Mouse (Mus musculus) MEL (cell line): ENCODE results near the gene Xrcc1. TPM values are rescaled to one million over a fixed set of nuclear protein-coding genes. Genes with fewer than 3 reads are reported as not detected.

ENCODE experiments used
- DNase-seq: peaks from one replicate; pipeline ENCODE4 v3.0.0; 2011; ENCODE audit warnings: low read depth, low spot score
- H3K27ac ChIP-seq: 2 replicates; pipeline ENCODE4 v1.5.1; 2012; ENCODE audit warnings: low read depth, mild to moderate bottlenecking, control low read depth, low read length, moderate library complexity; ENCODE audit not compliant: control insufficient read depth
- H3K27me3 ChIP-seq, 2 experiments: fragments of 150-350 bp in 1 of 2; sonication (generic) in 1 of 2; 2 replicates each; pipeline ENCODE4 v1.6.1; 2012; ENCODE audit warnings: low read length in 2 of 2, mild to moderate bottlenecking in 2 of 2, improper control_type of control experiment in 1 of 2, moderate library complexity in 1 of 2; ENCODE audit not compliant: insufficient read depth in 2 of 2, control insufficient read depth in 1 of 2
- H3K36me3 ChIP-seq, 2 experiments: 2 replicates each; pipeline ENCODE4 v1.6.1; 2012 to 2014; ENCODE audit warnings: low read length in 2 of 2, improper control_type of control experiment in 1 of 2, inconsistent platforms in 1 of 2, mild to moderate bottlenecking in 1 of 2; ENCODE audit not compliant: insufficient read depth in 2 of 2, control insufficient read depth in 1 of 2
- H3K4me1 ChIP-seq, 2 experiments: fragments of 150-350 bp in 1 of 2; sonication (generic) in 1 of 2; 2 replicates each; pipeline ENCODE4 v1.6.1; 2012; ENCODE audit warnings: low read length in 2 of 2, improper control_type of control experiment in 1 of 2, mild to moderate bottlenecking in 1 of 2; ENCODE audit not compliant: insufficient read depth in 2 of 2, control insufficient read depth in 1 of 2
- H3K4me3 ChIP-seq, 2 experiments: fragments of 150-350 bp in 1 of 2; sonication (generic) in 1 of 2; 2 replicates each; pipeline ENCODE4 v1.5.1; 2012; ENCODE audit warnings: low read depth in 2 of 2, low read length in 2 of 2, mild to moderate bottlenecking in 2 of 2, moderate library complexity in 2 of 2, control low read depth in 1 of 2, improper control_type of control experiment in 1 of 2; ENCODE audit not compliant: control insufficient read depth in 1 of 2, insufficient read depth in 1 of 2
- H3K79me2 ChIP-seq: 2 replicates; pipeline ENCODE4 v1.6.1; 2012; ENCODE audit warnings: mild to moderate bottlenecking, low read length, moderate library complexity; ENCODE audit not compliant: control insufficient read depth, poor library complexity, insufficient read depth
- H3K9ac ChIP-seq: 2 replicates; pipeline ENCODE4 v1.6.1; 2012; ENCODE audit warnings: low read depth, mild to moderate bottlenecking, control low read depth, low read length, moderate library complexity; ENCODE audit not compliant: control insufficient read depth, poor library complexity, severe bottlenecking
- H3K9me3 ChIP-seq: fragments of 150-350 bp; sonication (generic); replicated peaks from 2 replicates; pipeline ENCODE4 v1.6.1; 2012; ENCODE audit warnings: mild to moderate bottlenecking, low read length, improper control_type of control experiment, moderate library complexity; ENCODE audit not compliant: insufficient read depth
- BHLHE40 ChIP-seq: IDR thresholded peaks from 2 replicates; pipeline ENCODE4 v1.6.1; 2012; ENCODE audit warnings: low read depth, mild to moderate bottlenecking, inconsistent platforms, low read length, improper control_type of control experiment, borderline replicate concordance
- CHD1 ChIP-seq: IDR thresholded peaks from 2 replicates; pipeline ENCODE4 v1.6.1; 2012; ENCODE audit warnings: low read depth, mild to moderate bottlenecking, inconsistent platforms, low read length, improper control_type of control experiment
- CHD2 ChIP-seq: IDR thresholded peaks from 2 replicates; pipeline ENCODE4 v1.6.1; 2011; ENCODE audit warnings: low read length, improper control_type of control experiment
- CTCF ChIP-seq, 3 experiments: IDR thresholded peaks in 2 of 3; conservative IDR thresholded peaks in 1 of 3; 2 replicates each; pipeline ENCODE4 v1.5.1; 2011 to 2012; ENCODE audit warnings: low read length in 3 of 3, low read depth in 2 of 3, mild to moderate bottlenecking in 2 of 3, improper control_type of control experiment in 1 of 3, inconsistent platforms in 1 of 3, mixed read lengths in 1 of 3, moderate library complexity in 1 of 3; ENCODE audit not compliant: control insufficient read depth in 1 of 3, insufficient read depth in 1 of 3, poor library complexity in 1 of 3, severe bottlenecking in 1 of 3
- E2F4 ChIP-seq: IDR thresholded peaks from 2 replicates; pipeline ENCODE4 v1.6.1; 2011; ENCODE audit warnings: low read depth, low read length, improper control_type of control experiment, borderline replicate concordance
- ELF1 ChIP-seq: IDR thresholded peaks from 2 replicates; pipeline ENCODE4 v1.6.1; 2014; ENCODE audit warnings: low read depth, mild to moderate bottlenecking, inconsistent platforms, low read length, improper control_type of control experiment, moderate library complexity
- EP300 ChIP-seq, 2 experiments: IDR thresholded peaks; 2 replicates each; pipeline ENCODE4 v1.6.1; 2011; ENCODE audit warnings: improper control_type of control experiment in 2 of 2, low read length in 2 of 2, low read depth in 1 of 2, mild to moderate bottlenecking in 1 of 2
- ETS1 ChIP-seq: IDR thresholded peaks from 2 replicates; pipeline ENCODE4 v1.6.1; 2012; ENCODE audit warnings: low read depth, mild to moderate bottlenecking, inconsistent platforms, low read length, improper control_type of control experiment, moderate library complexity
- GABPA ChIP-seq: IDR thresholded peaks from 2 replicates; pipeline ENCODE4 v1.6.1; 2012; ENCODE audit warnings: low read depth, mild to moderate bottlenecking, inconsistent platforms, low read length, improper control_type of control experiment, moderate library complexity
- GATA1 ChIP-seq: IDR thresholded peaks from 2 replicates; pipeline ENCODE4 v1.6.1; 2011; ENCODE audit warnings: low read depth, low read length, improper control_type of control experiment
- HCFC1 ChIP-seq: IDR thresholded peaks from 2 replicates; pipeline ENCODE4 v1.6.1; 2012; ENCODE audit warnings: low read depth, mild to moderate bottlenecking, inconsistent platforms, low read length, improper control_type of control experiment, moderate library complexity
- KAT2A ChIP-seq: conservative IDR thresholded peaks from 2 replicates; pipeline ENCODE4 v1.6.1; 2012; ENCODE audit warnings: low read depth, low read length, improper control_type of control experiment, inconsistent platforms
- MAFK ChIP-seq: IDR thresholded peaks from 2 replicates; pipeline ENCODE4 v1.6.1; 2011; ENCODE audit warnings: low read depth, mild to moderate bottlenecking, low read length, improper control_type of control experiment, borderline replicate concordance
- MAX ChIP-seq: IDR thresholded peaks from 2 replicates; pipeline ENCODE4 v1.6.1; 2011; ENCODE audit warnings: low read length, improper control_type of control experiment
- MAZ ChIP-seq: IDR thresholded peaks from 2 replicates; pipeline ENCODE4 v1.6.1; 2012; ENCODE audit warnings: low read depth, mild to moderate bottlenecking, inconsistent platforms, low read length, improper control_type of control experiment
- MEF2A ChIP-seq: IDR thresholded peaks from 2 replicates; pipeline ENCODE4 v1.6.1; 2014; ENCODE audit warnings: low read depth, mild to moderate bottlenecking, inconsistent platforms, low read length, improper control_type of control experiment; ENCODE audit not compliant: poor library complexity, insufficient replicate concordance, severe bottlenecking; ENCODE audit errors: extremely low read depth
- MYB ChIP-seq: IDR thresholded peaks from 2 replicates; pipeline ENCODE4 v1.6.1; 2011; ENCODE audit warnings: mild to moderate bottlenecking, low read depth, low read length, improper control_type of control experiment
- MYC ChIP-seq: IDR thresholded peaks from 2 replicates; pipeline ENCODE4 v1.6.1; 2011; ENCODE audit warnings: low read depth, mild to moderate bottlenecking, low read length, improper control_type of control experiment, moderate library complexity
- NELFE ChIP-seq: IDR thresholded peaks from 2 replicates; pipeline ENCODE4 v1.6.1; 2011; ENCODE audit warnings: low read depth, low read length, improper control_type of control experiment
- NRF1 ChIP-seq: IDR thresholded peaks from 2 replicates; pipeline ENCODE4 v1.6.1; 2014; ENCODE audit warnings: low read depth, mild to moderate bottlenecking, inconsistent platforms, low read length, improper control_type of control experiment, moderate library complexity; ENCODE audit not compliant: poor library complexity, insufficient read depth, severe bottlenecking
- POLR2A ChIP-seq, 2 experiments: IDR thresholded peaks; 2 replicates each; pipeline ENCODE4 v1.6.1; 2011 to 2012; ENCODE audit warnings: low read length in 2 of 2, mild to moderate bottlenecking in 2 of 2, control low read depth in 1 of 2, improper control_type of control experiment in 1 of 2, low read depth in 1 of 2, moderate library complexity in 1 of 2; ENCODE audit not compliant: control insufficient read depth in 1 of 2, insufficient read depth in 1 of 2, poor library complexity in 1 of 2
- POLR2AphosphoS2 ChIP-seq: IDR thresholded peaks from 2 replicates; pipeline ENCODE4 v1.6.1; 2011; ENCODE audit warnings: low read length, improper control_type of control experiment
- RAD21 ChIP-seq: IDR thresholded peaks from 2 replicates; pipeline ENCODE4 v1.6.1; 2011; ENCODE audit warnings: mild to moderate bottlenecking, low read depth, low read length, improper control_type of control experiment
- RCOR1 ChIP-seq: IDR thresholded peaks from 2 replicates; pipeline ENCODE4 v1.6.1; 2012; ENCODE audit warnings: low read depth, mild to moderate bottlenecking, inconsistent platforms, low read length, improper control_type of control experiment
- SMC3 ChIP-seq: IDR thresholded peaks from 2 replicates; pipeline ENCODE4 v1.6.1; 2011; ENCODE audit warnings: low read depth, low read length, improper control_type of control experiment
- TAL1 ChIP-seq: IDR thresholded peaks from 2 replicates; pipeline ENCODE4 v1.6.1; 2012; ENCODE audit warnings: mild to moderate bottlenecking, inconsistent platforms, low read length, moderate library complexity, mixed read lengths
- TCF12 ChIP-seq: IDR thresholded peaks from 2 replicates; pipeline ENCODE4 v1.6.1; 2014; ENCODE audit warnings: low read depth, mild to moderate bottlenecking, inconsistent platforms, low read length, improper control_type of control experiment, moderate library complexity
- UBTF ChIP-seq: IDR thresholded peaks from 2 replicates; pipeline ENCODE4 v1.6.1; 2012; ENCODE audit warnings: low read depth, mild to moderate bottlenecking, inconsistent platforms, low read length, improper control_type of control experiment, moderate library complexity, borderline replicate concordance; ENCODE audit not compliant: insufficient read depth
- USF1 ChIP-seq: IDR thresholded peaks from 2 replicates; pipeline ENCODE4 v1.6.1; 2014; ENCODE audit warnings: low read depth, mild to moderate bottlenecking, inconsistent platforms, low read length, improper control_type of control experiment, moderate library complexity
- USF2 ChIP-seq, 2 experiments: IDR thresholded peaks; 2 replicates each; pipeline ENCODE4 v1.6.1; 2011 to 2012; ENCODE audit warnings: improper control_type of control experiment in 2 of 2, low read length in 2 of 2, borderline replicate concordance in 1 of 2, inconsistent platforms in 1 of 2, low read depth in 1 of 2, mild to moderate bottlenecking in 1 of 2; ENCODE audit not compliant: insufficient read depth in 1 of 2
- ZC3H11A ChIP-seq: IDR thresholded peaks from 2 replicates; pipeline ENCODE4 v1.6.1; 2012; ENCODE audit warnings: low read depth, mild to moderate bottlenecking, inconsistent platforms, low read length, improper control_type of control experiment
- ZKSCAN1 ChIP-seq: IDR thresholded peaks from 2 replicates; pipeline ENCODE4 v1.6.1; 2012; ENCODE audit warnings: low read depth, mild to moderate bottlenecking, inconsistent platforms, low read length, improper control_type of control experiment, moderate library complexity
- ZMIZ1 ChIP-seq: IDR thresholded peaks from 2 replicates; pipeline ENCODE4 v1.6.1; 2012; ENCODE audit warnings: low read depth, mild to moderate bottlenecking, inconsistent platforms, low read length, improper control_type of control experiment, moderate library complexity
- ZNF384 ChIP-seq: IDR thresholded peaks from 2 replicates; pipeline ENCODE4 v1.6.1; 2012; ENCODE audit warnings: low read depth, mild to moderate bottlenecking, inconsistent platforms, low read length, improper control_type of control experiment
- polyA plus RNA-seq, 2 experiments: library from polyadenylated mRNA; stranded (reverse) in 1 of 2; unstranded in 1 of 2; fragments of >175 nt in 1 of 2; fragments of >200 nt in 1 of 2; gene quantifications; 2 replicates each; pipeline versions ENCODE4 v1.2.1 to v1.2.4; 2012; ENCODE audit warnings: low replicate concordance in 2 of 2, low read depth in 1 of 2; ENCODE audit not compliant: insufficient read length in 2 of 2, insufficient read depth in 1 of 2, missing spikeins in 1 of 2
- total RNA-seq: library from RNA; depleted of rRNA; stranded (reverse); fragments of 300-350 nt; gene quantifications from 2 replicates; pipeline ENCODE4 v1.2.3, GENCODE M21; 2012

Xrcc1 gene
- total and polyA plus RNA-seq, 3 experiments = 97.4 to 574 (median 101) TPM

GRCm38 (mm10) chr7:24506838-24507725 lies 39.0 kb upstream of the Xrcc1 start, which contains the start of gene Zfp428:
Gene Zfp428, plus strand, starts transcription at chr7:24507006.
- no peaks in the 10 kb centered on the region for H3K9me3 ChIP-seq
- peak; percentile 81 for DNase-seq
- peaks cover 11% of the 10 kb centered on the region for H3K79me2 ChIP-seq
- H3K27ac ChIP-seq = peak within 1 kb of the TSS; percentile 72
- peaks cover 0 to 9% of the 10 kb centered on the region in 2 experiments; a peak in 2 of 4 replicates for H3K36me3 ChIP-seq
- H3K4me3 ChIP-seq = peak within 1 kb of the TSS; percentile 74 to 86
- peak within 1 kb of the TSS; percentile 80 for H3K9ac ChIP-seq
- H3K4me1 ChIP-seq = peaks cover 2 to 13% of the 10 kb centered on the region in 2 experiments; a peak in 3 of 4 replicates
- H3K27me3 ChIP-seq = no peaks in the 10 kb centered on the region
- TF ChIP-seq MAX = peak; percentile 76
- no peak for TF ChIP-seq USF2 (IDR thresholded peaks at IDR 0.05; ENCODE audit: borderline replicate concordance in 1 of 2, insufficient read depth in 1 of 2, low read depth in 1 of 2, low read length in 2 of 2)
- no peak for TF ChIP-seq MEF2A
- TF ChIP-seq ZNF384 = peak; percentile 97
- TF ChIP-seq POLR2AphosphoS2 = peak; percentile 73; the same call in 1 of the 2 replicates
- peak; percentile 89 for TF ChIP-seq ZMIZ1
- peak; percentile 68; the same call in 1 of the 2 replicates for TF ChIP-seq MAZ
- 0 out of 2 replicates have a peak, but pooled peaks have one; percentile 15 for TF ChIP-seq RCOR1
- peak; percentile 79 for TF ChIP-seq MYC
- 0 out of 2 replicates have a peak, but pooled peaks have one; percentile 15 for TF ChIP-seq BHLHE40
- TF ChIP-seq TCF12 = peak; percentile 70
- TF ChIP-seq E2F4 = no peak
- 0 out of 2 replicates have a peak, but pooled peaks have one; percentile 5 for TF ChIP-seq SMC3
- TF ChIP-seq GATA1 = no peak
- TF ChIP-seq MAFK = no peak
- TF ChIP-seq TAL1 = no peak
- peak; percentile 55; the same call in 1 of the 2 replicates for TF ChIP-seq CHD1
- TF ChIP-seq KAT2A = no peak; the same call in 1 of the 2 replicates
- no peak for TF ChIP-seq MYB
- TF ChIP-seq CTCF (IDR thresholded peaks at IDR 0.05 in 2 of 3, conservative IDR thresholded peaks at IDR 0.05 in 1 of 3; ENCODE audit: control insufficient read depth in 1 of 3, insufficient read depth in 1 of 3, low read depth in 2 of 3, low read length in 3 of 3, poor library complexity in 1 of 3, severe bottlenecking in 1 of 3) = 0 out of 6 replicates have a peak, but pooled peaks of 1 of the 3 experiments have one; percentile 0
- TF ChIP-seq RAD21 = no peak
- TF ChIP-seq ZC3H11A = no peak
- TF ChIP-seq NELFE = peak; percentile 89
- no peak for TF ChIP-seq GABPA
- peak; percentile 63 for TF ChIP-seq NRF1
- peak; percentile 30; the same call in 1 of the 2 replicates for TF ChIP-seq ETS1
- no peak; a peak in 1 of 4 replicates for TF ChIP-seq EP300 (IDR thresholded peaks at IDR 0.05; ENCODE audit: low read depth in 1 of 2, low read length in 2 of 2)
- TF ChIP-seq ZKSCAN1 = no peak
- no peak for TF ChIP-seq UBTF
- TF ChIP-seq HCFC1 = peak; percentile 81
- peak; percentile 38; the same call in 1 of the 2 replicates for TF ChIP-seq USF1
- TF ChIP-seq CHD2 = no peak
- no peak for TF ChIP-seq ELF1
- TF ChIP-seq POLR2A (IDR thresholded peaks at IDR 0.05; ENCODE audit: control insufficient read depth in 1 of 2, insufficient read depth in 1 of 2, low read depth in 1 of 2, low read length in 2 of 2, poor library complexity in 1 of 2) = peak; percentile 90 to 93
